Mouse (Mus musculus) frontal cortex, postnatal 36 days (tissue): ENCODE results near the gene Gm9970.
"Not testable (repeated sequence)": the region's sequence is repeated elsewhere in the genome, so short reads cannot be mapped to it uniquely, and the experiment has no call there.

Experiments used
- DNase-seq, 2 experiments: peaks; one replicate each; pipeline ENCODE4 v3.0.0; 2022; ENCODE audit warnings: low spot score in 2 of 2

The Gm9970 gene

DNA sequence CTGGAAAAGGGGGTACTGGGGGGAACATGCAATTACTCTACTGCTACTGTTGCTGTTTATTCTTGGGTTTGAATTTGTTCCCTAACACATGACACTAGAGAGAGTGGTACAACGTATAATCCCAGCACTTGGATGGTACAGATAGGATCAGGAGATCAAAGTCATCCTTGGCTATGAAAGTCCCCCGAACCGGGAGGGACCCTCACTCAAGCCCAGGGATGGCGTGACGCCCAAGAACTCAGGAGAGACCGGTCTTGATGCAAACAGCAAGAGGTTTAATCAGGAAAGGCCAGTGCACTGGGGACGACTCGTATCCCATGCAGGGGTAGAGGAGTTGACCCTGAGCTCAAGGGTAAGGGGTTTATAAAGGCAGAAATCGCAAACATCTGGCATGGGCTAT lies 18.3 kb downstream of the Gm9970 start:
- DNase-seq = no peak

DNA sequence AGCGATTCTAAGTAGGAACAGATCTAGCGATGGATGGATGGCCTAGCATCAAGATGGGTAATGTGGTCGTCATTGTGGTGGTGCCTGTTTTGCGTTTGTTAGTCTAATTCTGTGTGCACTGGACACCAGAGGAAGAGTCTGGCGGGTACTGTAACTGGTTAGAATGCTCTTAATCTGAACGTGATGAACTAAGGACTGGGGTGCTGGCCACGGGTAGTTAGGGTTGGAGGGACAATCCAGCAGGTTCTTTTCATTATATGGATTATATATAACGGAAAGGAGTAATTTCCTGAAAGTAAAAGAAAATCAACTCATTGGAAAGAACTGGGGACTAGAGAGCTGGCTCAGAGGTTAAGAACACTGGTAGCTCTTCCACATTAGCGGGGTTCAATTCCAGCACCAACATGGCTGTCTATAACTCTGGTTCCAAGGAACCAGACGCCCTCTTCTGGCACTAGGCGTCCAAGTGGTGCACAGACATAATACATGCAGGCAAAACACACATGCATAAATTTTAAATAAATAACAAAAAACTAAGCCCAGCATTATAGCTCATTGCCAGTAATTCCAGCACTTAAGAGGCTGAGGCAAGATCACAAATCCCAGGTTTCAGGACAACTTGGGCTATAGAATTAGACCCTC lies 19.6 kb downstream of the Gm9970 start:
- DNase-seq = no peak

DNA sequence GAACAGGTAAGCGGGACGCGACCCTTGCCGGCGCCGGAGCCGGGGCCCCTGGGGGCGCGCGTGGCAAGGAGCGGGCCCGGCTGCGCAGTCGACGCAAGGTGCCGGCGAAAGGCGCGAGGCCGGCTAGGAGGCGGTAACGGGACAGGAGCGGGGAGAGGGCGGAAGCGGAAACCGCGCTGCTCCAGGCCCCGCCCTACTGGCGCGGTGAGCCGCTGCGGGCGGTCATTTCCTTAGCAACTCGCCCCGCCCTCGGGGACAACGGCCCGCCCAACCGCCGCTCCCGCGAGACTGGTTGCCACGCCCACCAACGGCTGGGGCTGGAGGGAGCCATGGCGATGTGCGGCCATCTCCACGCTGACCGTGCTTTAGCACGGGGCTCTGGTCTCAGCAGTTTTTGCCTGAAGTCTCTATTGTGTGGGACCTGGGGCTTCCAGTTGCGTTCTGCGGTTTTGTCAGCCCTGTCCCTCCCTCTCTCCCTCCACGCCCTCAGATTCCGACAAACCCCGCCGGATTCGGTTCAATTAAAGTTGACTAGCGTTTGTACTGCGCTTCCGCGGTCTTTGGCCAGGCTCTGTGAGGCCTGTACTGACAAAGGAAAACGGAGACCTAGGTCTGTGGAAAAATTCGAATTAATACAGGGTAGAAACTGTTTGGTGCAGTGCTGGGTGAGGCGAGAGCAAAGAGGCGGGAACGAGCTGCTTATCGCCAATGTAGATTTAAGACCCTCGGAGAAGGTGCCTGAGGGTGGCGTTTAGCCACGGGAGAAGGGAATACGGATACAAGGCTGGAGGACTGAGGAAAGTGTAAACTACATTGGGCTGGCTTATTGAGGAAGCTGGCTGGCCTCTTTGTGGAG lies 20.4 kb downstream of the Gm9970 start, which contains the start of gene Ppm1g:
Gene Ppm1g (minus strand): TSS at position 240 of the 856 bp plus-strand sequence.
- peak; percentile 95 to 96 for DNase-seq

- DNase-seq = peak; percentile 41 to 57
Measured at GRCm38 (mm10) chr5:31219911-31220447, 21.1 kb downstream of the Gm9970 start.

DNA sequence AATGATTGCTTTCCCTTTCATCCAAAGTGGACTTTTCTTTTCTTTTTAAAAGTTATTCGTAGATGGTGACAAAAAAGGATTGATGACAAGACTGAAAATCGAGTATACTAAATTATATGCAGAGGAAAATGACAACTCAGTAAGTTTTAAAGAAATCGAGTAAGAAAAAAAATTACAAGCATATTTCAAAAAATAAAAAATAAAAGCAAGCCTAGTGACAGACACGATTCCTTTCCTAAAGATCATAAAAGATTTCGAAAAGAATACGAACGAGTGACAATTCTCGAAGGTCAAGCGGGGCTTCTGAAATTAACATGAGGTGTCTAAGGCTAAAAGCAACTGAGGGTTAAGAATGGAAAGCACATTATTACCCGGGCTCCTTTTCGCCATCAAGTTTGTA lies 21.6 kb downstream of the Gm9970 start:
- no peak for DNase-seq

- DNase-seq = no peak
Measured at GRCm38 (mm10) chr5:31219070-31219469, 22.0 kb downstream of the Gm9970 start.

DNA sequence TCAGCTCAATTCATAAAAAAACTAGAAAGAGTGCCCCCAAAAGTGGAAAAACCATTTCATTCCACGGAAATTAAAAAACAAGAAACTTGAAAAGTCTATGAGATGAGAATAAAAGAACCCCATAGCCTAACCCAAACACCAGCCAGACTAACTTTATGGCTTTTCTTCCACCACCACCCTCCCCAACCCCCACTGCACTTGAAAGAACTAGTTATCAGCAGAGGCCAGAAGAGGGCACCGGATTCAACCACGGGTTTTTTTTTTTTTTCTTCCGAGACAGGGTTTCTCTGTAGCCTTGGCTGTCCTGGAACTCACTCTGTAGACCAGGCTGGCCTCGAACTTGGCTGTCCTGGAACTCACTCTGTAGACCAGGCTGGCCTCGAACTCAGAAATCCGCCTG lies 22.7 kb downstream of the Gm9970 start:
- DNase-seq = no peak

DNA sequence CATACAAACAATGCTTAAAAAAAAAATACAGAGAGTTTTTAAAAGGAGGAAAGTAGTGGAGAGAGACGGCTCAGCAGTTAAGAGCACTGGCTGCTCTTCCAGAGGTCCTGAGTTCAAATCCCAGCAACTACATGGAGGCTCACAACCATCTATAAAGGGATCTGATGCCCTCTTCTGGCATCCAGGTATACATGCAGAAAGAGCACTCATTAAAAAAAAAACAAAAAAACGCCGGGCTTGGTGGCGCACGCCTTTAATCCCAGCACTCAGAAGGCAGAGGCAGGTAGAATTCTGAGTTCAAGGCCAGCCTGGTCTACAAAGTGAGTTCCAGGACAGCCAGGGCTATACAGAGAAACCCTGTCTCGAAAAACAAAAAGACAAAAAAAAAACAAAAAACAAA lies 24.5 kb downstream of the Gm9970 start:
- DNase-seq = not testable (repeated sequence)

DNA sequence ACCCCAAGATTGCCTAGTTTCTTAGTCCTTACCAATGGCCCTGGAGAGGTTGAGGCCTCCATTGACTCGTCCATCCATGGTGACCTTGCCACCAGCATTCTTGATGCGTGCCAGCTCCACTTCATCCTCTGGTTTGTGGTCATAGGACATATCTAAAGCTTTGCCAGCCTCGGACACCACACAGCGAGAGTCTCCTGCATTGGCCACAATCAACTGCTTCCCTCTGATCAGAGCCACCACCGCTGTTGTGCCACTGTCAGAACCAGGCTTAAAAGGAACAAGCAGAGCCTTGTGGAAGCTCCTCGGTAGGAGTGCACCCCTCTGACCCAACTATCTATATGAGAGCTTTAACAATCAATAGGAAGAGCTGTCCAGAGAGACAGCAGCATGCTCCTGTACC lies 36.6 kb downstream of the Gm9970 start:
- DNase-seq = no peak

GRCm38 (mm10) chr5:31203866-31204265 lies 37.2 kb downstream of the Gm9970 start:
- DNase-seq = no peak

GRCm38 (mm10) chr5:31202933-31203332 lies 38.1 kb downstream of the Gm9970 start:
- no peak for DNase-seq

DNA sequence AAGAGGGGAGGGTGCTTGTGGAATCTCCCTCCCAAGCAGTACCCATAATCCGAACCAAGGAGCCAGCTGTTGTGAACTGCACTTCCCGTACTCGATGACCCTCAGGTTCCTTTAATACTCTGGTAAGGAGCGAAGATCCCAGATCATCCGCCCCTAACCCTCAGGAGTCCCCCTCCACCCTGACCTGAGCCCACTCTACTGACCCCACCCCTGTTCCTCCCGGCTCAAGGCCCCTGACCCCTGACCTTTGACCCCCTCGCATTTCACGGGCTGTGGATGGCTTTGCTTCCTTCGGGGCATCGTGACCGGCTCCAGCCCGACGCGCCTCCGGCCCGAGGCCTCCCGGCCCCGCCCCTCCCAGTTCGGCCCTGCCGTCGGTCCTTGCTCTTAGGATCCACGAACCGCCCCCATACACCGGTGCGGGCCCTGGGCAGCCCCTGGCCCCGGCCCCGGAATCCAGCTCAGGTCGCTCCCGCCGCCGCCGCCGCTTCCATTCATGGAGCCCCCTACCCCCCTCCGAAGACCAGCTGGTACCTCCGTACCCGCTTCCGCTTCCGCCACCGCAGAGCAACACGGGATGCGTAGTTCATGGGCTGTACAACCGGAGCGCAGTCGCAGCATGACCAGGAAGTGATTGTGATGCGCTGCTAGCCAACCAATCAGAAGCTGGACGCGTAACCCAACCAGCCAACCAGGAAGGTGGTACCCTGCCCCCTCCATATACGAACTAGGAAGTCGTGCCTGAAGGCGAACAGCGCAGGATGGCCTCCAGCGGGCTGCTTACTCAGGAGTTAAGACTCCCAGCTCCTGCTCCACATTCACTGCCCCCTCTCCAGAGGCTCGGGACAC lies 39.1 kb downstream of the Gm9970 start, which contains the start of gene Zfp513:
Gene Zfp513 (minus strand): TSS at position 562 of the 849 bp plus-strand sequence.
- peak; percentile 98 for DNase-seq

- DNase-seq = no peak
Measured at GRCm38 (mm10) chr5:31201042-31201741, 39.8 kb downstream of the Gm9970 start.

- peak in 1 of 2 experiments; percentile 13 for DNase-seq
Measured at GRCm38 (mm10) chr5:31200327-31200768, 40.7 kb downstream of the Gm9970 start.

- DNase-seq = peak in 1 of 2 experiments; percentile 19
Measured at GRCm38 (mm10) chr5:31199893-31200292, 41.1 kb downstream of the Gm9970 start.

GRCm38 (mm10) chr5:31199321-31199892 lies 41.6 kb downstream of the Gm9970 start:
- no peak for DNase-seq

- no peak for DNase-seq
Measured at GRCm38 (mm10) chr5:31198616-31199320, 42.3 kb downstream of the Gm9970 start.

GRCm38 (mm10) chr5:31198170-31198569 lies 42.9 kb downstream of the Gm9970 start:
- DNase-seq = no peak

- DNase-seq = no peak
Measured at GRCm38 (mm10) chr5:31197072-31197471, 44.0 kb downstream of the Gm9970 start.

- DNase-seq = no peak
Measured at GRCm38 (mm10) chr5:31196207-31196606, 44.8 kb downstream of the Gm9970 start.
